ENCODE assay signal across 11 mouse cellular contexts in the genomic region with DNA sequence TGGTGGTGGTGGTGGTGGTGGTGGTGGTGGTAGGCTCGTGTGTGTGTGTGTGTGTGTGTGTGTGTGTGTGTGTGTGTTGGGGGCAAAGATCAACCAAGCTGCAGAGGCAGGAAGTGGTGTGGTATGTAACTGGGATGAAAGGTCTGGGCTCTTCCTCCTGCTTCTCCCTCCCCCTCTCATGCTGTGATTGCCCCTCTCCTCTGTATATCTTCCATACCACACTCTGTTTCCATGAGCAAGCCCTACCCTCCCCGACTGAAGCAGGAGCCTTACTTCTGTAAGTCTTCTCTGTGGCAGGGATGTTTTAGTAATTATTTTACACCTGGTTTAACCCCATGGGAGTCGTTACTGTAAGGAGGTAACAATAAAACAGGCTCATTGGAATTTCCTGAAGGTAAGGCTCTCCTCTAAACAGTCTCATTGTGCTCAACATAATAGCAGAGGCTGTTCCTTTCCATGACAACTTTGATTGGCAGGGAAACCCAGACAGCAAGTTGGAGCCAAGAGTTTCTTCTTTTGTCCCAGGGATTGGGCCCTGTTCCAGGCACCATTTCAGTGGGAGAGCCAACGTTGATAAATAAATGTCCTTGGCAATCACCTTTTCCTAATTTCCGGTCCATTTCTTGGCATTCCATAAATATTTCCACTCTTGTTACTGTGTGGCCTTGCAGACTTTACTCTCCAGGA.
DNase-seq lines count a peak whose midpoint lies in the region; TF ChIP-seq lines count a peak whose summit lies in the region.
"Had no signal": no experiment of that assay in that cellular context is flagged by ENCODE, and none has a peak within 500 bp of the region (broad histone marks: within the 10 kb centered on the region; RNA-seq: fewer than 3 reads in every experiment).

No protein-coding gene starts in this region.

- WGBS in cerebellum, adult 2 months, result 32% methylated on average over 5 of the region's 5 CpGs
- WGBS in thymus, adult 2 months, result 56% methylated on average over 5 of the region's 5 CpGs

- TF ChIP-seq POLR2A in cerebellum, adult 2 months (IDR thresholded peaks at IDR 0.05; ENCODE audit: borderline replicate concordance, insufficient read depth, low read length), result no peak
- no peak for TF ChIP-seq POLR2A in thymus, adult 2 months (IDR thresholded peaks at IDR 0.05; ENCODE audit: control insufficient read depth, extremely low read depth, insufficient read depth, low read length, poor library complexity)

- H3K4me1 ChIP-seq in cerebellum, adult 2 months (ENCODE audit: control insufficient read depth, insufficient read depth, low read length), result no peaks in the 10 kb centered on the region
- no peaks in the 10 kb centered on the region for H3K4me1 ChIP-seq in thymus, adult 2 months (replicated peaks; ENCODE audit: control insufficient read depth, insufficient read depth, low read length)

- H3K36me3 ChIP-seq in thymus, adult 2 months (ENCODE audit: control insufficient read depth, insufficient read depth, low read length), result no peaks in the 10 kb centered on the region

- TF ChIP-seq CTCF in cerebellum, adult 2 months (IDR thresholded peaks at IDR 0.05; ENCODE audit: borderline replicate concordance, insufficient read depth, low read depth, low read length), result no peak
- TF ChIP-seq CTCF in thymus, adult 2 months (IDR thresholded peaks at IDR 0.05; ENCODE audit: borderline replicate concordance, control insufficient read depth, extremely low read depth, insufficient read depth, low read length, poor library complexity), result no peak

- no peak overlapping the region for H3K27ac ChIP-seq in cerebellum, adult 2 months (ENCODE audit: insufficient read depth, low read length)
- H3K27ac ChIP-seq in thymus, adult 2 months (ENCODE audit: control insufficient read depth, insufficient read depth, low read length), result no peak overlapping the region

- H3K27me3 ChIP-seq in cerebellum, adult 2 months (ENCODE audit: control insufficient read depth, insufficient read depth, low read length), result no peaks in the 10 kb centered on the region
- no peaks in the 10 kb centered on the region for H3K27me3 ChIP-seq in thymus, adult 2 months (ENCODE audit: control insufficient read depth, insufficient read depth, low read length)
- H3K27me3 ChIP-seq: Patski had no signal

- H3K4me3 ChIP-seq in cerebellum, adult 2 months (replicated peaks; ENCODE audit: insufficient read depth, low read depth, low read length), result no peak overlapping the region
- no peak overlapping the region for H3K4me3 ChIP-seq in thymus, adult 2 months (ENCODE audit: control insufficient read depth, insufficient read depth, low read length)
- H3K4me3 ChIP-seq: erythroblast, embryonic 14.5 days had no signal

- peak; percentile 22 to 30 for DNase-seq in cerebellum, postnatal 10 days
- DNase-seq in cerebellum, adult 2 months, result no peak
- peak; percentile 19 for DNase-seq in kidney, postnatal 14 days
- no peak for DNase-seq in kidney, adult 8-10 months
- DNase-seq in R1 (ENCODE audit: low read depth, low spot score), result peak; percentile 59
- peak; percentile 44 for DNase-seq in heart, postnatal 25 days (ENCODE audit: low spot score)
- DNase-seq in thymus, adult 2 months, result no peak
- no peak for DNase-seq in right cerebral cortex, adult 18-20 months
- DNase-seq: right cerebral cortex, postnatal 25 days had no signal

- intact Hi-C loops in heart, postnatal 25 days (cut with DNase I), result loop anchor here (10.0 kb wide), 1 partner anchor 1119 kb away; no protein-coding TSS in a partner anchor

Comparison
In these comparisons a context has a peak if more than half of its experiments do, and no peak if none do; other contexts are left out.
1. DNase-seq: peak in cerebellum, postnatal 10 days (2 of 2), kidney, postnatal 14 days (single experiment), R1 (single experiment) and heart, postnatal 25 days (single experiment); none in cerebellum, adult 2 months (0 of 2), kidney, adult 8-10 months (0 of 2), thymus, adult 2 months (single experiment) and right cerebral cortex, adult 18-20 months (single experiment).